Mouse (Mus musculus) testis, adult 2 months (tissue): ENCODE results near the gene Pik3r1.

Experiments used
- CTCF ChIP-seq: fragments of 200-500 bp; IDR thresholded peaks from 2 replicates; pipeline ENCODE4 v1.5.1; 2012; ENCODE audit warnings: low read depth, mild to moderate bottlenecking, inconsistent platforms, low read length, moderate library complexity; ENCODE audit not compliant: control insufficient read depth, insufficient read depth, insufficient replicate concordance
- POLR2A ChIP-seq: fragments of 200-500 bp; IDR thresholded peaks from 2 replicates; pipeline ENCODE4 v1.6.1; 2012; ENCODE audit warnings: low read depth, mild to moderate bottlenecking, inconsistent platforms, low read length, moderate library complexity; ENCODE audit not compliant: control insufficient read depth

DNA sequence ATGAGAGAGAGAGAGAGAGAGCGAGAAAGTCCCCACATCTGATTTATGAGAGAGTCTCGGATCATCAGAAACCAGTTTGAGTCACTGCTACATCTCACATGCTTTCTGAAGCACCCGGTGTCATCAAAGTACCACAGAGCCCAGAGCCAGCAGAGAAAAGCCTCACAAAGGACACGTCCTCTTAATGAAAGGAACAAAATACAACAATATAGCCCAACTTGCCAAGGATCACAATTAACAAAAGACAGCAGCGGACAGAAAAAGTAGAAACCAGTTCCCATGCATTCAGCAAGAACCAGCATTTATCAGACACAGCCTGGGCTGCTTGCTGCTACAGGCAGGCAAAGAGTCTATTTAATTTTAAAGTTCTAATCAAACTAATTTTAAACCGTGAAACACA lies 76.3 kb downstream of the Pik3r1 start:
- TF ChIP-seq POLR2A (no peak), CTCF (no peak)
